Comparison of ENCODE assay signal across 11 mouse cellular contexts in the genomic region with DNA sequence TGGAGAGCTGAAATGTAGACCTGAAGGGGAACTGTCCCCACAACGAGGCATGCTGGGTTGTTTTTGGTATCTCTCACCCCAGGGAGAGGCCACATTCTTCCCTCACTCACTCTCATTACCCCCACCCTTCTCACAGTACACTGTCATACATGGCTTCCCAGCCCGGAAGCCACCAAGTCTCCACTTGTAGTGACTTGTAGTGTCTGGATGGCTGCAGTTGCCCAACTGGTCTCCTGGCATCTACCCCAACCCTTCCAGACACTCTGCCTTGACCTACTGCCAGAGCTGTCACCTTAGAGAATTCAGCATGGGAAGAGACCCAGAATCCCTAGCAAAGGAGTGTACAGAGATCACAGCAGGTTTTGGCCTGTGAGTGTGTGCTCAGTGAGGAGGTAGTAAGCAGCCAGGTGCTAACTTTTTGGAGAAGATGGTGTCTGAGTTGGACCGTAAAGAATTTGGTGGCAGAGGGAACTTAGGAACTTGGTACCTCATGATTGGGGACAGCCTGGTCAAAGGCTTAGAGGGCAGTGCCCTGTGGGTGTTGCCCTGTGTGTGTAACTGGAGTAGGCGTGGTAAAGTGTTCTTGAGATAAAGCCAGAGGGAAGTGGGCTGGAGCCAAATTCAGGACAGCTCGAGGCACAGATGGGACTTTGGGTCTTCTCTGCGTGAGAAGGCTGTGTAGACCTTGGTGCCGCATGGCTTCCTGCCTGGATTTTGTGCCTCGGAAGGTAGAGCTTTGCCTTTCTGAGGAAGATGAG. TPM values are rescaled to one million over a fixed set of nuclear protein-coding genes. Genes with fewer than 3 reads are reported as not detected.
DNase-seq lines count a peak whose midpoint lies in the region; ATAC-seq lines count a peak whose summit lies in the region.
"Had no signal": no experiment of that assay in that cellular context is flagged by ENCODE, and none has a peak within 500 bp of the region (broad histone marks: within the 10 kb centered on the region; RNA-seq: fewer than 3 reads in every experiment).

No protein-coding gene starts in this region.

- no peaks in the 10 kb centered on the region for H3K4me1 ChIP-seq in kidney, embryonic 14.5 days (ENCODE audit: control insufficient read depth, insufficient read depth, low read length)
- H3K4me1 ChIP-seq in hindbrain, embryonic 10.5 days (replicated peaks): no peaks in the 10 kb centered on the region
- H3K4me1 ChIP-seq: midbrain, embryonic 15.5 days had no signal

- WGBS in kidney, embryonic 14.5 days: 86% methylated on average over 8 of the region's 8 CpGs
- WGBS in hindbrain, embryonic 10.5 days: 87% methylated on average over 8 of the region's 8 CpGs

- no peak overlapping the region for H3K4me2 ChIP-seq in kidney, embryonic 14.5 days (replicated peaks; ENCODE audit: low read depth, low read length)
- H3K4me2 ChIP-seq: heart, embryonic 11.5 days; liver, embryonic 12.5 days; midbrain, embryonic 15.5 days had no signal

- H3K4me3 ChIP-seq in kidney, embryonic 14.5 days (ENCODE audit: low read length): no peak overlapping the region
- H3K4me3 ChIP-seq in hindbrain, embryonic 10.5 days: no peak overlapping the region
- H3K4me3 ChIP-seq: liver, embryonic 12.5 days; midbrain, embryonic 15.5 days had no signal

- ATAC-seq in kidney, embryonic 14.5 days (ENCODE audit: low FRiP score, low TSS enrichment): no peak
- ATAC-seq in cerebellum, adult (ENCODE audit: insufficient number of reproducible peaks, low FRiP score, low TSS enrichment): peak; percentile 45; the same call in 1 of the 2 replicates
- peak; percentile 68 for ATAC-seq in megakaryocyte-erythroid progenitor cell, adult 5-6 weeks (replicated peaks; ENCODE audit: low FRiP score, low TSS enrichment, poor library complexity, severe bottlenecking)
- ATAC-seq: intestine, embryonic 16.5 days; liver, embryonic 12.5 days; midbrain, embryonic 15.5 days had no signal

- no peaks in the 10 kb centered on the region for H3K27me3 ChIP-seq in kidney, embryonic 14.5 days (ENCODE audit: control insufficient read depth, insufficient read depth, low read length)
- H3K27me3 ChIP-seq in hindbrain, embryonic 10.5 days (ENCODE audit: insufficient read depth, poor library complexity, severe bottlenecking): no peaks in the 10 kb centered on the region
- H3K27me3 ChIP-seq: liver, embryonic 12.5 days; midbrain, embryonic 15.5 days had no signal

- no peaks in the 10 kb centered on the region for H3K9me3 ChIP-seq in kidney, embryonic 14.5 days (ENCODE audit: control insufficient read depth, low read length)
- H3K9me3 ChIP-seq in hindbrain, embryonic 10.5 days: no peaks in the 10 kb centered on the region
- H3K9me3 ChIP-seq: liver, embryonic 12.5 days; midbrain, embryonic 15.5 days had no signal

- DNase-seq in kidney, adult 9 months: peak; percentile 68
- peak; percentile 81 for DNase-seq in cerebellum, adult 9-10 months
- DNase-seq in spleen, adult 12 weeks (ENCODE audit: low spot score): no peak
- no peak for DNase-seq in hindbrain, embryonic 10.5 days (ENCODE audit: low spot score)

- H3K36me3 ChIP-seq in kidney, embryonic 14.5 days (ENCODE audit: control insufficient read depth, insufficient read depth, low read length): peaks cover 13% of the 10 kb centered on the region
- H3K36me3 ChIP-seq in hindbrain, embryonic 10.5 days: peaks cover 8% of the 10 kb centered on the region; the same call in 1 of the 2 replicates
- H3K36me3 ChIP-seq: midbrain, embryonic 15.5 days had no signal

- H3K27ac ChIP-seq in kidney, embryonic 14.5 days (ENCODE audit: low read depth, low read length): no peak overlapping the region
- no peak overlapping the region for H3K27ac ChIP-seq in hindbrain, embryonic 10.5 days
- H3K27ac ChIP-seq: liver, embryonic 12.5 days; midbrain, embryonic 15.5 days had no signal

- H3K9ac ChIP-seq in kidney, embryonic 14.5 days (ENCODE audit: low read depth, low read length): no peak overlapping the region
- H3K9ac ChIP-seq: liver, embryonic 12.5 days; midbrain, embryonic 15.5 days had no signal

RNA-seq across cellular contexts. Expression of a gene that starts 18.9 kb away (rescaled TPM):
- 40.7 and 43.4 TPM in 2 replicates for polyA plus RNA-seq in kidney, embryonic 14.5 days (2014; fragmentation: Nextera tagmentation; extraction: Ambion mirVana)
- 0.72 TPM in 1 of 2 replicates, not detected in the other for total RNA-seq in megakaryocyte-erythroid progenitor cell, adult 5-6 weeks (2014; fragmentation: Nextera tagmentation)
- not detected in 2 replicates for total RNA-seq in megakaryocyte-erythroid progenitor cell, adult 5-6 weeks (2017)
- 16.5 and 19.5 TPM in 2 replicates for polyA plus RNA-seq in hindbrain, embryonic 10.5 days (2016; fragmentation: Nextera tagmentation; extraction: Ambion mirVana)

RNA-seq across cellular contexts. Expression of a gene that starts 22.2 kb away (rescaled TPM):
- polyA plus RNA-seq in kidney, embryonic 14.5 days (2014; fragmentation: Nextera tagmentation; extraction: Ambion mirVana): 43.4 and 69.6 TPM in 2 replicates
- 74.8 and 89.7 TPM in 2 replicates for total RNA-seq in megakaryocyte-erythroid progenitor cell, adult 5-6 weeks (2014; fragmentation: Nextera tagmentation)
- total RNA-seq in megakaryocyte-erythroid progenitor cell, adult 5-6 weeks (2017): 49.0 and 79.7 TPM in 2 replicates
- polyA plus RNA-seq in hindbrain, embryonic 10.5 days (2016; fragmentation: Nextera tagmentation; extraction: Ambion mirVana): 51.6 and 53.9 TPM in 2 replicates

RNA-seq across cellular contexts. Expression of a gene that starts 56.9 kb away (rescaled TPM):
- 2.2 and 2.4 TPM in 2 replicates for polyA plus RNA-seq in kidney, embryonic 14.5 days (2014; fragmentation: Nextera tagmentation; extraction: Ambion mirVana)
- not detected in 2 replicates for total RNA-seq in megakaryocyte-erythroid progenitor cell, adult 5-6 weeks (2014; fragmentation: Nextera tagmentation)
- total RNA-seq in megakaryocyte-erythroid progenitor cell, adult 5-6 weeks (2017): not detected in 2 replicates
- polyA plus RNA-seq in hindbrain, embryonic 10.5 days (2016; fragmentation: Nextera tagmentation; extraction: Ambion mirVana): 1.2 and 1.6 TPM in 2 replicates

Comparison
In these comparisons a context has a peak if more than half of its experiments do, and no peak if none do; other contexts are left out.
1. DNase-seq: peak in kidney, adult 9 months (single experiment) and cerebellum, adult 9-10 months (single experiment); none in spleen, adult 12 weeks (single experiment) and hindbrain, embryonic 10.5 days (single experiment).